Mouse (Mus musculus) liver, postnatal 0 days (tissue): ENCODE results near the gene Rbms3.

Experiments used
- CTCF ChIP-seq: sonication (generic); IDR thresholded peaks from 2 replicates; pipeline ENCODE4 v1.5.1; 2016; ENCODE audit warnings: antibody characterized with exemption, low read depth
- EP300 ChIP-seq: IDR thresholded peaks from 2 replicates; pipeline ENCODE4 v1.6.1; 2016; ENCODE audit warnings: antibody characterized with exemption, low read depth, mild to moderate bottlenecking

DNA sequence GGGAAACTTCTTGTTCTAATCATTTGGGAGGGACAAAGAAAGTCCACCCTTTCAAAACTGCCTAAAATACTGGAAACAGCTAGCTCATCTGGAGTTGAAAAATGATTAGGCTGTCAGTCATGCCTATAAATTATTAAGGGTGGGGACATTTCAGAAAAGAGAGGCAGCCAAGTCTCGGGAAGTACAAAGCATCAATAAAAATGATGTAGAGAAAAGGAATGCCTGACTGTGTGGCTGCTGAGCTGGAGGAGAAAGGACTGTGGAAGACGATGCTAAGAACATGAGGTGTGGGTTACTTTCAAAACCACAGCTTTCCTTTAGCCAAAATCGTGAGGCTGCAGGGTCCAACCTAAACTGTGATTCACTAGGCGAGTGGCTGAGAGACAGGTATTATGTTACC is 1037.2 kb downstream of the Rbms3 start:
- TF ChIP-seq CTCF (no peak), EP300 (no peak)
